Mouse (Mus musculus) myocyte (in vitro differentiated cells): ENCODE data around the gene Saa4. TPM values are rescaled to one million over a fixed set of nuclear protein-coding genes. Genes with fewer than 3 reads are reported as not detected.
"Not testable (repeated sequence)": the region's sequence is repeated elsewhere in the genome, so short reads cannot be mapped to it uniquely, and the experiment has no call there.

Experiments
- H3K27me3 ChIP-seq: one replicate; pipeline ENCODE4 v1.6.1; 2011; ENCODE audit not compliant: control insufficient read depth, insufficient read depth, insufficient read length
- H3K36me3 ChIP-seq: one replicate; pipeline ENCODE4 v1.6.1; 2011; ENCODE audit not compliant: control insufficient read depth, insufficient read depth
- H3K4me2 ChIP-seq: one replicate; pipeline ENCODE4 v1.6.1; 2011; ENCODE audit warnings: low read depth, control low read depth
- H3K4me3 ChIP-seq: one replicate; pipeline ENCODE4 v1.5.1; 2011; ENCODE audit warnings: mild to moderate bottlenecking, control low read depth, moderate library complexity
- H3K79me2 ChIP-seq: one replicate; pipeline ENCODE4 v1.6.1; 2011; ENCODE audit not compliant: control insufficient read depth, insufficient read depth
- H3ac ChIP-seq: one replicate; pipeline ENCODE4 v1.6.1; 2011; ENCODE audit not compliant: control insufficient read depth, insufficient read length
- CEBPB ChIP-seq: IDR thresholded peaks from 2 replicates; pipeline ENCODE4 v1.6.1; 2011; ENCODE audit warnings: mild to moderate bottlenecking, moderate library complexity; ENCODE audit not compliant: poor library complexity, insufficient read depth, severe bottlenecking
- E2F4 ChIP-seq: IDR thresholded peaks from one replicate; pipeline ENCODE4 v1.6.1; 2011; ENCODE audit warnings: mild to moderate bottlenecking, control low read depth, moderate library complexity; ENCODE audit not compliant: insufficient read depth
- MAX ChIP-seq: IDR thresholded peaks from one replicate; pipeline ENCODE4 v1.6.1; 2011; ENCODE audit warnings: low read depth, mild to moderate bottlenecking, control low read depth
- MYOD1 ChIP-seq, 3 experiments: IDR thresholded peaks; one replicate each; pipeline ENCODE4 v1.6.1; 2011; ENCODE audit warnings: control low read depth in 2 of 3, low read depth in 2 of 3, mild to moderate bottlenecking in 2 of 3, moderate library complexity in 1 of 3; ENCODE audit not compliant: insufficient read length in 2 of 3, control insufficient read depth in 1 of 3
- MYOG ChIP-seq, 3 experiments: IDR thresholded peaks; one replicate each; pipeline ENCODE4 v1.6.1; 2011; ENCODE audit warnings: control low read depth in 2 of 3, low read depth in 2 of 3, mild to moderate bottlenecking in 2 of 3; ENCODE audit not compliant: insufficient read length in 2 of 3, control insufficient read depth in 1 of 3, insufficient read depth in 1 of 3
- POLR2A ChIP-seq: IDR thresholded peaks from one replicate; pipeline ENCODE4 v1.6.1; 2011; ENCODE audit warnings: low read depth, mild to moderate bottlenecking, control low read depth, moderate library complexity; ENCODE audit not compliant: insufficient read length
- POLR2AphosphoS2 ChIP-seq: IDR thresholded peaks from one replicate; pipeline ENCODE4 v1.6.1; 2011; ENCODE audit warnings: low read depth, control low read depth; ENCODE audit not compliant: insufficient read length
- REST ChIP-seq: IDR thresholded peaks from one replicate; pipeline ENCODE4 v1.6.1; 2011; ENCODE audit warnings: mild to moderate bottlenecking, control low read depth, moderate library complexity; ENCODE audit not compliant: insufficient read depth, insufficient read length
- SRF ChIP-seq: IDR thresholded peaks from one replicate; pipeline ENCODE4 v1.6.1; 2011; ENCODE audit warnings: low read depth; ENCODE audit not compliant: control insufficient read depth, insufficient read length
- TCF12 ChIP-seq: IDR thresholded peaks from one replicate; pipeline ENCODE4 v1.6.1; 2011; ENCODE audit warnings: mild to moderate bottlenecking, control low read depth; ENCODE audit not compliant: poor library complexity, insufficient read depth, severe bottlenecking
- TCF3 ChIP-seq: IDR thresholded peaks from one replicate; pipeline ENCODE4 v1.6.1; 2011; ENCODE audit warnings: low read depth, control low read depth; ENCODE audit not compliant: insufficient read length
- USF1 ChIP-seq: IDR thresholded peaks from one replicate; pipeline ENCODE4 v1.6.1; 2011; ENCODE audit warnings: low read depth, mild to moderate bottlenecking, control low read depth, moderate library complexity
- polyA plus RNA-seq: library from polyadenylated mRNA; unstranded; fragments of >200 nt; fragmentation: generic; extraction: Trizol; gene quantifications from one replicate; pipeline ENCODE4 v1.2.1, GENCODE M21; 2012; ENCODE audit warnings: missing spikeins

Saa4 gene
- polyA plus RNA-seq, 1 experiment, result not detected

GRCm38 (mm10) chr7:46710390-46710844 lies 22.0 kb downstream of the Saa4 start, which contains the start of gene Saal1:
Gene Saal1, minus strand, starts transcription at chr7:46710680.
- Histone ChIP-seq H3K4me3 (peak within 1 kb of the TSS; percentile 73), H3K79me2 (peaks cover 17% of the 10 kb centered on the region), H3K4me2 (peak within 1 kb of the TSS; percentile 84), H3K36me3 (peaks cover 13% of the 10 kb centered on the region), H3ac (peak within 1 kb of the TSS; percentile 12), H3K27me3 (no peaks in the 10 kb centered on the region)
- peak; percentile 85 for TF ChIP-seq POLR2AphosphoS2
- TF ChIP-seq MYOG (IDR thresholded peaks at IDR 0.05; ENCODE audit: control insufficient read depth in 1 of 3, insufficient read depth in 1 of 3, insufficient read length in 2 of 3, low read depth in 2 of 3), result peak in 1 of 3 experiments; percentile 37
- TF ChIP-seq TCF3, result no peak
- TF ChIP-seq MYOD1 (IDR thresholded peaks at IDR 0.05; ENCODE audit: control insufficient read depth in 1 of 3, insufficient read length in 2 of 3, low read depth in 2 of 3), result peak in 1 of 3 experiments; percentile 3
- no peak for TF ChIP-seq CEBPB
- TF ChIP-seq POLR2A, result peak; percentile 84
- TF ChIP-seq E2F4, result no peak

GRCm38 (mm10) chr7:46700521-46701025 lies 31.8 kb downstream of the Saa4 start:
- Histone ChIP-seq H3K4me2 (no peak overlapping the region), H3K4me3 (no peak overlapping the region), H3K27me3 (no peaks in the 10 kb centered on the region), H3K79me2 (no peaks in the 10 kb centered on the region), H3K36me3 (peaks cover 30% of the 10 kb centered on the region), H3ac (no peak overlapping the region)
- TF ChIP-seq CEBPB (no peak), POLR2AphosphoS2 (no peak), SRF (no peak), MAX (no peak), TCF3 (no peak), REST (no peak), E2F4 (no peak), POLR2A (no peak), TCF12 (no peak), MYOD1 (IDR thresholded peaks at IDR 0.05; ENCODE audit: control insufficient read depth in 1 of 3, insufficient read length in 2 of 3, low read depth in 2 of 3) (no peak), USF1 (no peak), MYOG (IDR thresholded peaks at IDR 0.05; ENCODE audit: control insufficient read depth in 1 of 3, insufficient read depth in 1 of 3, insufficient read length in 2 of 3, low read depth in 2 of 3) (no peak)

GRCm38 (mm10) chr7:46696754-46697153 lies 35.6 kb downstream of the Saa4 start:
- no peak for TF ChIP-seq TCF3
- no peak for TF ChIP-seq USF1
- TF ChIP-seq CEBPB, result no peak
- TF ChIP-seq REST, result no peak
- Histone ChIP-seq H3K4me3 (no peak overlapping the region), H3K4me2 (no peak overlapping the region), H3K36me3 (peaks cover 19% of the 10 kb centered on the region), H3ac (no peak overlapping the region), H3K79me2 (no peaks in the 10 kb centered on the region), H3K27me3 (no peaks in the 10 kb centered on the region)

- Histone ChIP-seq H3K36me3 (no peaks in the 10 kb centered on the region), H3K79me2 (no peaks in the 10 kb centered on the region), H3K27me3 (no peaks in the 10 kb centered on the region), H3ac (no peak overlapping the region), H3K4me2 (no peak overlapping the region), H3K4me3 (no peak overlapping the region)
- no peak for TF ChIP-seq TCF12
- TF ChIP-seq E2F4, result no peak
- TF ChIP-seq MYOD1 (IDR thresholded peaks at IDR 0.05; ENCODE audit: control insufficient read depth in 1 of 3, insufficient read length in 2 of 3, low read depth in 2 of 3), result no peak
- no peak for TF ChIP-seq POLR2A
- TF ChIP-seq REST, result no peak
- no peak for TF ChIP-seq TCF3
- TF ChIP-seq MAX, result no peak
- no peak for TF ChIP-seq POLR2AphosphoS2
- no peak for TF ChIP-seq MYOG (IDR thresholded peaks at IDR 0.05; ENCODE audit: control insufficient read depth in 1 of 3, insufficient read depth in 1 of 3, insufficient read length in 2 of 3, low read depth in 2 of 3)
- TF ChIP-seq SRF, result no peak
- TF ChIP-seq CEBPB, result no peak
- TF ChIP-seq USF1, result no peak
These were observed 45.6 kb downstream of the Saa4 start for GRCm38 (mm10) chr7:46686827-46687226.

- no peak overlapping the region for H3K4me3 ChIP-seq
- H3K4me2 ChIP-seq, result no peak overlapping the region
- H3ac ChIP-seq, result no peak overlapping the region
- TF ChIP-seq REST (no peak), E2F4 (no peak), TCF12 (no peak), MAX (no peak), POLR2A (no peak), MYOG (IDR thresholded peaks at IDR 0.05; ENCODE audit: control insufficient read depth in 1 of 3, insufficient read depth in 1 of 3, insufficient read length in 2 of 3, low read depth in 2 of 3) (no peak), MYOD1 (IDR thresholded peaks at IDR 0.05; ENCODE audit: control insufficient read depth in 1 of 3, insufficient read length in 2 of 3, low read depth in 2 of 3) (no peak), CEBPB (no peak), POLR2AphosphoS2 (no peak), SRF (no peak), USF1 (no peak), TCF3 (no peak)
- H3K27me3 ChIP-seq, result no peaks in the 10 kb centered on the region
- no peaks in the 10 kb centered on the region for H3K36me3 ChIP-seq
- H3K79me2 ChIP-seq, result no peaks in the 10 kb centered on the region
These were observed 51.7 kb downstream of the Saa4 start for GRCm38 (mm10) chr7:46680732-46681131.

GRCm38 (mm10) chr7:46679044-46679443 lies 53.4 kb downstream of the Saa4 start:
- not testable (repeated sequence) for H3K4me2 ChIP-seq, H3K36me3 ChIP-seq, H3K27me3 ChIP-seq, H3K79me2 ChIP-seq, H3ac ChIP-seq, H3K4me3 ChIP-seq
